In the genomic region with DNA sequence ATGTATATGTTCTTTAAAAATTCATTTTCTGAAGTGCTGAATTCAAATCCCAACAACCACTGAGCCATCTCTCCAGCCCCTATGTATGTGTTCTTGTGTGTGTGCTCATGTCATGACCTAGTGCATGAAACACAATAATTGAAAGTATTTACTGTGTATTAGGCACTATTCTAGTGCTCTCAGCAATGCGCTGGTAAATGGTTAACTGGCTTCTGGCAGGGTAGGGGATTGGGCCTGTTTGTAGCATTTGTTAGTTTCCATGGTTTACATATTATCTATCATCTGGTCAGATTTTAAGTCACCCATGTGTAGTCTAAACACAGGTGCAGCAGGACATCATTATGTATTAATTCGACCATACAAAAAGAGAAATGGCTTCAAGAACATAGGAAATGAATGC, we compare ENCODE assay signal across 17 mouse cellular contexts.
"Had no signal": no experiment of that assay in that cellular context is flagged by ENCODE, and none has a peak within 500 bp of the region (broad histone marks: within the 10 kb centered on the region; RNA-seq: fewer than 3 reads in every experiment).

No protein-coding gene starts in this region.

- H3K27ac ChIP-seq: limb, embryonic 12.5 days; limb, embryonic 15.5 days; neural tube, embryonic 12.5 days; stomach, postnatal 0 days had no signal

- DNase-seq: left cerebral cortex, postnatal 4 days; lung, adult 2 months; lung, postnatal 14 days; right cerebral cortex, adult 18-20 months; right cerebral cortex, postnatal 14 days; right cerebral cortex, postnatal 4 days; thymus, adult 2 months; thymus, postnatal 14 days; thymus, postnatal 4 days had no signal

- H3K9me3 ChIP-seq: limb, embryonic 12.5 days; limb, embryonic 15.5 days; liver, embryonic 12.5 days; liver, embryonic 15.5 days; neural tube, embryonic 12.5 days; neural tube, embryonic 15.5 days had no signal

- H3K36me3 ChIP-seq: limb, embryonic 12.5 days; limb, embryonic 15.5 days; neural tube, embryonic 12.5 days; neural tube, embryonic 15.5 days had no signal

- H3K27me3 ChIP-seq: limb, embryonic 12.5 days; limb, embryonic 15.5 days; liver, embryonic 12.5 days; liver, embryonic 15.5 days; neural tube, embryonic 12.5 days; neural tube, embryonic 15.5 days had no signal

- H3K4me1 ChIP-seq: limb, embryonic 12.5 days had no signal

- ATAC-seq: intestine, postnatal 0 days; liver, embryonic 12.5 days had no signal

- H3K9ac ChIP-seq: limb, embryonic 12.5 days; limb, embryonic 15.5 days; liver, embryonic 15.5 days; neural tube, embryonic 12.5 days had no signal

- H3K4me3 ChIP-seq: neural tube, embryonic 12.5 days had no signal
